Mouse (Mus musculus) ES-Bruce4 (cell line): ENCODE results near the gene Gtf2a1.
A peak's percentile ranks its signal among the peaks of the same experiment; 100 is the strongest.

Experiments used
- CTCF ChIP-seq: IDR thresholded peaks from one replicate; pipeline ENCODE4 v1.8.1; 2011; ENCODE audit warnings: low read depth, low read length
- EP300 ChIP-seq: IDR thresholded peaks from 2 replicates; pipeline ENCODE4 v1.6.1; 2011; ENCODE audit warnings: low read depth, low read length; ENCODE audit not compliant: insufficient read depth
- POLR2A ChIP-seq: IDR thresholded peaks from one replicate; pipeline ENCODE4 v1.8.1; 2011; ENCODE audit warnings: low read length; ENCODE audit not compliant: insufficient read depth

GRCm38 (mm10) chr12:91607678-91608077, 17.4 kb upstream of the Gtf2a1 start:
- no peak for TF ChIP-seq CTCF
- TF ChIP-seq EP300, result 0 out of 2 replicates have a peak, but pooled peaks have one; percentile 45
- no peak for TF ChIP-seq POLR2A
